Mouse (Mus musculus) hindbrain, embryonic 11.5 days (tissue): ENCODE results near the gene 1600002K03Rik. TPM values are rescaled to one million over a fixed set of nuclear protein-coding genes. Genes with fewer than 3 reads are reported as not detected.

Experiments
- ATAC-seq: fragments of 200-750 bp; cut with Nextera tagmentation; 2 replicates; pipeline ENCODE4 v1.8.0; 2017; ENCODE audit warnings: mild to moderate bottlenecking, moderate TSS enrichment, moderate library complexity; ENCODE audit not compliant: low FRiP score
- DNase-seq: peaks from one replicate; pipeline ENCODE4 v3.0.0-alpha.2; 2015; ENCODE audit warnings: low spot score
- H3K27ac ChIP-seq: fragments of 300-500 bp; sonication (generic); 2 replicates; pipeline ENCODE4 v1.5.1; 2014; ENCODE audit warnings: mild to moderate bottlenecking, low read depth, low read length
- H3K27me3 ChIP-seq: fragments of 300-500 bp; sonication (generic); 2 replicates; pipeline ENCODE4 v1.6.1; 2014; ENCODE audit warnings: mild to moderate bottlenecking, low read length, moderate library complexity, mixed read lengths; ENCODE audit not compliant: control insufficient read depth, insufficient read depth
- H3K36me3 ChIP-seq: fragments of 300-500 bp; sonication (generic); 2 replicates; pipeline ENCODE4 v1.6.1; 2014; ENCODE audit warnings: mild to moderate bottlenecking, low read length, moderate library complexity, mixed read lengths; ENCODE audit not compliant: control insufficient read depth, insufficient read depth
- H3K4me1 ChIP-seq: fragments of 300-500 bp; sonication (generic); replicated peaks from 2 replicates; pipeline ENCODE4 v1.6.1; 2014; ENCODE audit warnings: low read length, mixed read lengths; ENCODE audit not compliant: control insufficient read depth, insufficient read depth
- H3K4me2 ChIP-seq: fragments of 300-500 bp; sonication (generic); replicated peaks from 2 replicates; pipeline ENCODE4 v1.6.1; 2014; ENCODE audit warnings: mild to moderate bottlenecking, low read depth, low read length
- H3K4me3 ChIP-seq: fragments of 300-500 bp; sonication (generic); 2 replicates; pipeline ENCODE4 v1.5.1; 2014; ENCODE audit warnings: low read depth, low read length
- H3K9ac ChIP-seq: fragments of 300-500 bp; sonication (generic); 2 replicates; pipeline ENCODE4 v1.6.1; 2014; ENCODE audit warnings: low read depth, low read length
- H3K9me3 ChIP-seq: fragments of 300-500 bp; sonication (generic); 2 replicates; pipeline ENCODE4 v1.6.1; 2016; ENCODE audit warnings: low read length; ENCODE audit not compliant: control insufficient read depth
- WGBS: fragments of 180-500 bp; shearing (Covaris S2); extraction: QIAGEN DNeasy Blood & Tissue Kit; methylation state at CpG from one replicate; pipeline ENCODE4 v1.1.7; 2014; 5-methylcytosine and 5-hydroxymethylcytosine counted together
- polyA plus RNA-seq: library from polyadenylated mRNA; unstranded; fragments of >200 nt; fragmentation: Nextera tagmentation; extraction: Ambion mirVana; gene quantifications from 2 replicates; pipeline ENCODE4 v1.2.1, GENCODE M21; 2014

Gene 1600002K03Rik
- polyA plus RNA-seq, 1 experiment from 2014 or later: 7.6 TPM

GRCm38 (mm10) chr10:80190491-80191051, 17.8 kb downstream of the 1600002K03Rik start:
- peak overlapping the region; percentile 72 for H3K4me2 ChIP-seq
- peak overlapping the region; percentile 41 for H3K4me3 ChIP-seq
- H3K27ac ChIP-seq: peak overlapping the region; percentile 86
- DNase-seq: peak; percentile 77
- peaks cover 2% of the 10 kb centered on the region; the same call in 1 of the 2 replicates for H3K27me3 ChIP-seq
- peaks cover 10% of the 10 kb centered on the region for H3K4me1 ChIP-seq
- WGBS: under 1% methylated on average over 46 of the region's 48 CpGs
- peak overlapping the region; percentile 79 for H3K9ac ChIP-seq
- H3K36me3 ChIP-seq: 0 out of 2 replicates have a peak, but pooled peaks cover 4% of the 10 kb centered on the region
- H3K9me3 ChIP-seq: no peaks in the 10 kb centered on the region
- peak; percentile 62 for ATAC-seq

- H3K27me3 ChIP-seq: peaks cover 2% of the 10 kb centered on the region; the same call in 1 of the 2 replicates
- 67% methylated on average over 6 of the region's 6 CpGs for WGBS
- peaks cover 15% of the 10 kb centered on the region for H3K4me1 ChIP-seq
- H3K27ac ChIP-seq: peak overlapping the region; percentile 47; the same call in 1 of the 2 replicates
- no peak overlapping the region for H3K9ac ChIP-seq
- no peak overlapping the region for H3K4me3 ChIP-seq
- ATAC-seq (no peak), DNase-seq (no peak)
- H3K9me3 ChIP-seq: no peaks in the 10 kb centered on the region
- H3K36me3 ChIP-seq: no peaks in the 10 kb centered on the region
- H3K4me2 ChIP-seq: no peak overlapping the region
Measured at GRCm38 (mm10) chr10:80193976-80194375, 21.2 kb downstream of the 1600002K03Rik start.

DNA sequence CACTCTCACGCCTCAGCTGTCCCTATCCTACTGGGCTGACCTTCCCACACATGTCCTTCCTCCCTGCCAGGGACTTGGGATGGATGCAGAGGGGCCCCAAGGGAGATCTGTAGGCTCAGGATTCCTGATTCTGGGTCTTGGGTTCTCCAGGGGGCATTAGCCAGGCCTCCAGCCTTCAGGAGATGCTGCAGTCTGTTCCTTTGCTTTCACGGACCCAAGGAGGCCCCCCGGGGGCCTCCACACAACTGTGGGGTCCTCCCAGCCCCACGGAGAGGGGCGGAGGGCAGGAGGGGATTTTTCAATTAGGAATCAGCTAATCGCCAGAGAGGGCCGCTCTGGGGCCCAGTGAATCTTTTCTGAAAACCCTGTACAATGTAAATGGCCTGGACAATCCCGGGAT, 21.7 kb downstream of the 1600002K03Rik start:
- peak overlapping the region; percentile 47 for H3K27ac ChIP-seq
- H3K36me3 ChIP-seq: no peaks in the 10 kb centered on the region
- no peak overlapping the region for H3K4me2 ChIP-seq
- no peak overlapping the region for H3K4me3 ChIP-seq
- H3K27me3 ChIP-seq: peaks cover 2% of the 10 kb centered on the region; the same call in 1 of the 2 replicates
- DNase-seq: no peak
- WGBS: 51% methylated on average over 8 of the region's 8 CpGs
- no peak for ATAC-seq
- no peaks in the 10 kb centered on the region for H3K9me3 ChIP-seq
- H3K4me1 ChIP-seq: peaks cover 15% of the 10 kb centered on the region
- no peak overlapping the region for H3K9ac ChIP-seq

DNA sequence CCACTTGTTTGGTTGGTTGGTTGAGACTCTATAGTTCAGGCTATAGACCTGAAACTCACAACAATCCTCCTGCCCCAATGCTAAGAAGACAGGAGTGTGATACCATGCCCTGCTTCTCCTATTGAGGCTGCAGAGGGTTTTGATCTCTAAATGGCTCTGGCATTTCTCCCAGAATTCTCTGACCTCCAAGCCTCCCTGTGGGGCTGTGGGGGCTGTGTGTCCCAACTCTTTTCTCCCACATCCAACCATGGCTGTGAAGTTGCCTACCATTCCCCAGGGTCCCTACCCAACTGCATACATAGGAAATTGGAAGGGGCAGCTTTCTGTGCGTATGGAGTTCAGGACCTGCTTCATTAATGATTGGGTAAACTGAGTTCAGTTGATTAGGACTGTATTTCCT, 23.4 kb downstream of the 1600002K03Rik start:
- H3K9ac ChIP-seq: no peak overlapping the region
- H3K9me3 ChIP-seq: no peaks in the 10 kb centered on the region
- no peak for DNase-seq
- peaks cover 2% of the 10 kb centered on the region; the same call in 1 of the 2 replicates for H3K27me3 ChIP-seq
- no peak overlapping the region for H3K27ac ChIP-seq
- ATAC-seq: no peak
- peaks cover 5% of the 10 kb centered on the region; the same call in 1 of the 2 replicates for H3K4me1 ChIP-seq
- H3K4me2 ChIP-seq: no peak overlapping the region
- 82% methylated on average over 1 of the region's 1 CpGs for WGBS
- H3K4me3 ChIP-seq: no peak overlapping the region
- H3K36me3 ChIP-seq: no peaks in the 10 kb centered on the region

DNA sequence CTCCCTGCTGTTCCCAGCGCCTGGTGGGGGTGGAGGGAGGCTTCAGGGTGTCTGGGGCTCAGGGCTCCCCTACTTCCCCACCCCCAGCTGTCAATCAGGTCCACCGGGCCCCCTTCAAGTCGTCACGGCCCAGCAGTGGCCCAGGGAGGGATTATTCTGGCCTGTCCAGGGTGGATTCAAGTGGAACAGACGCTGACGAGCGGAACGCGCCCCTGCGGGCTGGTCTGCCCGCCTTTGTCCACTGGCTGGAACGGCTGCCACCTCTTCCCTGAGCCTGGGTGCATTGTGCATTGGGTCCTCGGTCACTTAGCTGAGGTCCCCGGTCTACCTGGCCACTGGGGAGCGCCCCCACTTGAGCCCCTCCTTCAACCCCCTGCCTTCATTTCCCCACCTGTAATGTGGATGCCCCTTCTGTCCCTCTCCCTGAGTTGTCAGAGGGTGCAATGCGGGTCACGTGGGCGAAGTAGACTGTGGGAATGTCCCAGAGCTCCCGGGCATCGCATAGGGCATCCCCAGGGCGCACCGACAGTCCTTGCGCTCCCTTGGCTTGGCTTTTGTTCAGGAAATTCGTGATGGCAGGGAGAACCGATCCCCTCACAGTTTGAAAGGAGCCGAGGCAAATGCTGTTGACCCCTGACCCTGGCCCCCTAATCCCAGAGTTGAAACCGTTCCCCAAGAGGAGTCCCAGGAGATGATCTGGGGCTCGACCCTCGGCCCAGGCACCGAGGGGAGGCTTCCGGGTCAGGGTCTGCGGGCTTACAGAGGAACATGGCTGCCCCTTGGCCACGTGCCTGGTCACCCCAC, 24.2 kb downstream of the 1600002K03Rik start:
- Histone ChIP-seq H3K4me2 (no peak overlapping the region), H3K4me1 (peaks cover 5% of the 10 kb centered on the region; the same call in 1 of the 2 replicates), H3K9ac (peak overlapping the region; percentile 11; the same call in 1 of the 2 replicates), H3K4me3 (no peak overlapping the region), H3K36me3 (no peaks in the 10 kb centered on the region), H3K27me3 (peaks cover 2% of the 10 kb centered on the region; the same call in 1 of the 2 replicates), H3K9me3 (no peaks in the 10 kb centered on the region), H3K27ac (peak overlapping the region; percentile 51; the same call in 1 of the 2 replicates)
- no peak for ATAC-seq
- no peak for DNase-seq
- 53% methylated on average over 33 of the region's 33 CpGs for WGBS

- Histone ChIP-seq H3K9me3 (no peaks in the 10 kb centered on the region), H3K4me2 (no peak overlapping the region), H3K27ac (no peak overlapping the region), H3K4me3 (no peak overlapping the region), H3K36me3 (no peaks in the 10 kb centered on the region), H3K4me1 (peaks cover 8% of the 10 kb centered on the region; the same call in 1 of the 2 replicates), H3K9ac (no peak overlapping the region), H3K27me3 (no peaks in the 10 kb centered on the region)
- 59% methylated on average over 3 of the region's 3 CpGs for WGBS
- DNase-seq (peak; percentile 92), ATAC-seq (peak; percentile 71)
Measured at GRCm38 (mm10) chr10:80199440-80200008, 26.8 kb downstream of the 1600002K03Rik start.

GRCm38 (mm10) chr10:80200485-80200884, 27.7 kb downstream of the 1600002K03Rik start:
- H3K36me3 ChIP-seq: no peaks in the 10 kb centered on the region
- H3K4me2 ChIP-seq: no peak overlapping the region
- no peak overlapping the region for H3K27ac ChIP-seq
- 72% methylated on average over 6 of the region's 6 CpGs for WGBS
- H3K4me1 ChIP-seq: peaks cover 8% of the 10 kb centered on the region; the same call in 1 of the 2 replicates
- H3K9me3 ChIP-seq: no peaks in the 10 kb centered on the region
- no peak overlapping the region for H3K4me3 ChIP-seq
- no peaks in the 10 kb centered on the region for H3K27me3 ChIP-seq
- DNase-seq: no peak
- no peak overlapping the region for H3K9ac ChIP-seq
- no peak for ATAC-seq

GRCm38 (mm10) chr10:80204055-80204454, 31.3 kb downstream of the 1600002K03Rik start:
- DNase-seq (peak; percentile 44), ATAC-seq (no peak)
- Histone ChIP-seq H3K4me2 (no peak overlapping the region), H3K9me3 (no peaks in the 10 kb centered on the region), H3K9ac (0 out of 2 replicates have a peak overlapping the region, but pooled peaks have one; percentile 0), H3K27ac (no peak overlapping the region), H3K4me1 (peaks cover 8% of the 10 kb centered on the region; the same call in 1 of the 2 replicates), H3K27me3 (no peaks in the 10 kb centered on the region), H3K36me3 (no peaks in the 10 kb centered on the region), H3K4me3 (no peak overlapping the region)
- 15% methylated on average over 7 of the region's 7 CpGs for WGBS
